Mouse (Mus musculus) forelimb bud, embryonic 11.5 days (tissue): ENCODE results near the gene Ckb.
"Not testable (repeated sequence)": the region's sequence is repeated elsewhere in the genome, so short reads cannot be mapped to it uniquely, and the experiment has no call there.

Experiments
- DNase-seq: peaks from one replicate; pipeline ENCODE4 v3.0.0-alpha.2; 2012; ENCODE audit warnings: low read depth, low spot score

Gene Ckb

DNA sequence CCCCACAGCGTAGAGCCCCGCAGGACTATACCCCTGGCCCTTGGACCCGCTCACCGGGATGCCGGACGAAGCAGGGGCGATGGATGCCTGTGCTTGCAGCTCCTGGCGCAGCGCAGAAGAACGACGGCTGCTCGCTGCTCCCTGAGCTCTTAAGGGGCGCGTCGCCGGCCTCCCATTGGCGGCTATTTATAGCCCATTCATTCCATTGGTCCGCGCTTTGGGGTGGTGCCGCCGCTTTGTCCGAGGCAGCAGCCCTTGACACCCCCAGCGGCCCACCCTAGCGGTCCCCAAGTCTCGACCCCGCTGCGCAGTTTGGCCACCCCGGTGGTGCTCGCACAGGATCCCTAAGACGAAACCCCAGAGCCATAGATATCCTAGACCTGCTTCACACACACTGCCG is at the start of gene Ckb:
Ckb (minus strand) TSS at position 163 of the 400 bp plus-strand sequence.
- peak; percentile 71 for DNase-seq

DNA sequence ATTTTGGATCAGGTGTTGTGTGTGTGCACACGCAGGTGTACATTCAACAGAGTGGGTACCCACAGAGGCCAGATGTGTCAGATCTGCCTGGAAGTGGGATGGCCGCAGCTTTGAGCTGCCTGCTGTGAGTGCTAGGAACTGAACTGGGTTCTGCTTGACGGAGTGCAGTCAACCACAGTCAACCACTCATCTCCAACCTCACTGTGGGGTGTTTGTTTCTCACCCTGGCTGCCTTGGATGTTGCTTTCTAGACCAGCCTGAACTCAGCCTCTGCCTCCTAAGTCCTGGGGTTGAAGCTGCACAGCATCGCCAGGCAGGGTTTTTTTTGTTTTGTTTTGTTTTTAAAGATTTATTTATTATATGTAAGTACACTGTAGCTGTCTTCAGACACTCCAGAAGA is 48.1 kb upstream of the Ckb start:
- DNase-seq = no peak

DNA sequence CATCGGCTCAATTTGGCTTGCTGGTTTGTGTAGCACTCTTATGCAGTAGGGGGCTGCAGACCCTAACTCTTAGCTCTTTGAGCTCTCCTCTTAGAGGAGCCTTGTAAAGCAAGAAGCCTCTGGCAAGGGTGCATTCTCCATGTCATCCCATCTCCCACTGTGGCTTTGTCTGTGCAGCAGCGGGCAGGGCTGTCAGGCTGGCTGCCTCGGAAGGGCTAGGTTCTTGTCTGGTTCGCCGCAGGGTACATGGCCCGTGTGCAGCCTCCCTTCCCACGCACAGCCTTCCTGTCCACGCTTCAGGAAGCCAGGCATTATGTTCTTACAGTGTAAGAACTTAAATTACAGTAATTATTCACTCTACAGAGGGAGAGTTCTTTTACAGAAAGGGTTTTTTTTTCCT is 46.5 kb upstream of the Ckb start:
- no peak for DNase-seq

DNA sequence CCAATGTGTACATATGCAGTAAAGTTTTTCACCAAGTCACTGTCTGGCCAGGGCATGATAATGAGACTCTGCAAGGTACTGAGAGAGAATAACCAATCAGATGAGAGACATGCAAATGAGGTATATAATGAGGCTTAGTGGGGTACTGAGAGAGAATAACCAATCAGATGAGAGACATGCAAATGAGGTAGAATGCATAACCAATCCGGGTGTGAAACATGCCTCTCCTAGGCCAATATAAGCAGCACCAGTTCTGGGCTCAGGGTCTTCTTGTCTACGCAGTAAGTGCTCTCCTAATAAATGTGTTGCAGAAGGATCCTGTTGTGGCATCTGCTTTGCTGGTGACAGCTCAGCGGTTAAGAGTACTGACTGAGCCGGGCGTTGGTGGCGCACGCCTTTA is 44.4 kb upstream of the Ckb start:
- no peak for DNase-seq

DNA sequence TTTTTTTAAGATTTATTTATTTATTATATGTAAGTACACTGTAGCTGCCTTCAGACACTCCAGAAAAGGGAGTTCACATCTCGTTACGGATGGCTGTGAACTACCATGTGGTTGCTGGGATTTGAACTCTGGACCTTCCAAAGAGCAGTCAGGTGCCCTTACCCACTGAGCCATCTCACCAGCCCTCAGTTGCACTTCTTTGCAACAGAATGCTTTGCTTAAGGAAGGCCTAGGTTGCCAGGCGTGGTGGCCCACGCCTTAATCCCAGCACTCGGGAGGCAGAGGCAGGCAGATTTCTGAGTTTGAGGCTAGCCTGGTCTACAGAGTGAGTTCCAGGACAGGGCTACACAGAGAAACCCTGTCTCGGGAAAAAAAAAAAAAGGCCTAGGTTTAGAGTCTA is 41.7 kb upstream of the Ckb start:
- not testable (repeated sequence) for DNase-seq

DNA sequence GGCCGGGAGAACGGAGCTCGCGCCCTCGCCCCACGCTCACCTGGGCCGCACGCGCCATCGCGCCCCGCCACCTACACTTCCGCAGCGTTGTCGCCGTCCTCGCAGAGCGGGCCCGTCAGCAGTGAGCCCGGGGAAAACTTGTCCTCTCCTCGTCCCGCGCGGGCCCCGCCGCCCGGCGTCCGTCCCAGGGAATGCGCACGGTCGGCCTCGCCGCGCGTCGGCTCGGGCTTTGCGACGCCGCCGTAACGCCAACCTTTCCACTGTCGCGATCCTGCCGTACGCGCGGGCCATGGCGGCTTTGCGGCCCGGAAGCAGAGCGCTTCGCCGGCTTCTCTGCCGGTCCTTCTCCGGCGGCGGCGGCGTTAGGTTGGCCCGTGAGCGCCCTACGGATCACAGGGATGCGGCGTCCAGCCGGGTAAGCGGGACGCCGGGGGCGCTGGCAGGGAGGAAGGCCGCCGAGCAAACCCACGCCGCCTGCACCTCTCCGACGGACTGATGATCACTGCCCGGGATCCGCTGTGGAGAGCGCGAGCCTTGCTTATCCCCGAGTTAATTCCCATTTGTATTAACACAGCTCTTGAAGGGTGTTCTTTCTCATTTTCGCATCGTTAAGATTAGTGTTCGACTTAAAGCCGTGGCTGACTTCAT is 41.0 kb upstream of the Ckb start, which contains the start of the genes Bag5 and Apopt1:
Bag5 (minus strand) TSS at position 254 of the 648 bp plus-strand sequence.
Apopt1 (plus strand) TSS at position 258 of the 648 bp plus-strand sequence.
- peak; percentile 88 for DNase-seq

DNA sequence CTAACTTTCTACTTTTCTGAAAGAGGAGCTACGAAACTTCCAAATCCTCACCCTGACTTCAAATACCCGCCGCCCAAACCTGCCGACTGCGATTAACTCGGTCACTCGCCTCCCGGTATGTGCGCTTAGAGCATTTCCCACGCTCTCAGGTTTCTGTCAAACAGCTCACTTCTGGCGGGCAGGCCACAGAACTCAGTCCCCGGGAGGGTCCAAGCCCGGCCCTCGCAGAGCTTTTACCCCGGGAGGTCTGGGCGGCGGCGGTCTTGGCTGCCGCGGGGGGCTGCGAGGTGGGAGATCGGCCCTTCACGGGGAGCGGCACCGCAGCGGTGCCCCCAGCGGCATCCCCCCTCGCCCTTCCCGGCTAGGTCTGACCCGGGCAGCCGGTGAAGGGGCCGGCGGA is 40.3 kb upstream of the Ckb start:
- no peak for DNase-seq

DNA sequence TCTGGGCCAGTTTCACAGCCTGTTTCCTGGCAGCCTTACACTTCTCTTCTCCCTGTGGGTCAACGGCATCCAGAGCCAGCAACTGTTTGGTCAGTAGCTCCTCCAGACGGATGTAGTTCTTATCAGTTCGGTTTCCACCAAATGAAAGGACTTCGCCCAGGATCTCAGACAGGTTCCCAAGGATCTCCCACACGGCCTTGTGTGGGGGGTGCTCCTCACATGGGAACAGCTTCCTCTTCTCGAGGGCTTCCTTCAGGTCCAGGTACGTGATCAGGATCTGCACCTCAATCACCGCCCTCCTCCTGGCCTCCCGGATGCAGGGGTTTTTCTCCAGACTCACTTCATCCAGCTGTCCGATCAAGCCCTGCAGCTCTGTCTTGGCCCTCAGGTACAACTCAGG is 38.0 kb upstream of the Ckb start:
- no peak for DNase-seq

DNA sequence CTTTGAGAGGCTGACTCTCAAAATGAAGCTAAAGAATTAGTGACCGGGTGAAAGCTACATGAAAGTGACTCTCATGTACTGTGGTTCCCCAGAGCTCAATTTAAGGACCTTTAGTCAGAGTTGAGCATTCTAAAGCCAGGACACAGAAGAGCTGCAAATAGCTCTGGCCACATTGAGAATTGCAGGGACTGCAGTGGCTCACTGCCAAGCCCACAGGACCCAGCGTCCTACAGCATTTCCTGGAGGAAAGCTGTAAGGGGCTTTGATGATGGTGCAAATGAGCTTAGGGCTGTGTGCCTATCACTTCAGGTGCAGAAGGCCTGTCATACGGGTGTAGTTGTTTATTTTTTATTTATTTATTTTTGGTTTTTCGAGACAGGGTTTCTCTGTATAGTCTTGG is 36.0 kb upstream of the Ckb start:
- no peak for DNase-seq

DNA sequence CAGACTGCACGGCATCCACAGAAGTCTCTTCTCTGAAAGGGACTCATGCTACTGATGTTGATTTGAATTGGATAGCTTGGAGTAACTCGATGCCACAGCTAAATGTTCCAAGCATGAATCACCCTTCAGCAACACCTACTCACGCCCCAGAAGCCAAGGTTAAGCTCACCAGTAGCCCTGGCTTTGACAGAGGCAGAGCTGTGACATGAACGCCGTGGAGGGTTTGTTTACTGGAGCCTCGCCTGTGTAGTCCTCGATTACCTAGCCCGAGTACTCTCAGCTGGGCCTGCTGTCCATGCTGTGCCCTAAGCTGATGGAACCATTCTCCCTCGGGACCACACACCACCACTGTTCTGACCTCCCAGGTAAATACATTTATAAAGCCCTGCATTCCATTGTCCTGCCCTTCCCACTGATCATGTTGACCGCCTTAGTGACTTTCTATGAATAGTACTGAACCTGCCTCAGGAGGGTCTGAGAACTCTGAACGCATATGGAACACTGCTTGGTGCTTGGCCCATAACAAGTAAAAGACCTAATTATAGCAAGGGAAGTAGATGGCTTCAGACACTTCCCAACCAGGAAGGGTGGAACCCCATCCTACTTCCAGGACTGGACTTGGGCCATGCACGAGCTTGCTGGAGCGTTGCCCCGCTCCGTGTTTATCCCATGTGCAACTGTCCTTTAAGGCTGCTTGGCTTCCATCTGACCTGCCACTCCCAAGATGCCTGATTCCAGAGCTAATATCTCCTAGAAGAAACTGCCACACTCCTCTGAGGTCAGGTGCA is 33.2 kb upstream of the Ckb start:
- DNase-seq = no peak

DNA sequence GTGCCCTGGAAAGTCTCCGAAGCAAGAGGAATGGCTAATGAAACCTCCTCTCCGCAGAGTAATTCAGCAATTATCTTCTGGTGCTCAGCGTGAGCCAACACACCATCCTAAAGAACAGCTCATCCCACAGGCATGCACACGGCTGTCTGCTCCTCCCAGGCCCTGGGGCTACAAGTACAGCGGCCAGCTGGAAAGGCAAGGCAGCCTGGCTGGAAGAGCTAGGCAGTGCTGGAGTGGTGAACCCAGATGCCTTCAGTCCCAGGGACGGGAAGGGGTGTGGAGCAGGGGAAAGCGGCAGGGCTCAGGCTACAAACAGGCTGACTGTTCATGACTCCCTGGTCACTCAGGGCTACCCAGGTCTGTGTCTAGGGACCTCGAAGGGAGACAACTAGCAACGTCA is 32.5 kb upstream of the Ckb start:
- DNase-seq = peak; percentile 38

DNA sequence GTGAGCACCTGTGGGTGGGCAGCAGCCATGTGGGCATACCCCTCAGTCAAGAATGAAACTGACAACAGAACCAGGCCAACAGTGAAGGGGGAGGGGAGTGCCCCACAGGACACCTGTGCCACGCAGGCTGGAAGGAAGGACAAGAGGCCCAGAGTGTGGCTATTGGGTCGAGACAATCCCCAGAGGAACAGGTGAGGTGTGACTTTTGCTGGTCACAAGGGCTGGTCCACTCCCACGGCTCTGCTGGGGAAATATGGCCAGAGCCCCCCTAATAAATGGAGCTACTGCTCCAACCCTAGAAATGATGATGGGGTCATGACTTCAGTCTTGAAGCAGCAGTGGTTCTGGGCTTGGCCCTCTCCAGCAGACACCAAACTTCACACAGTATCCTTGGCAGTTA is 31.2 kb upstream of the Ckb start:
- DNase-seq = no peak

DNA sequence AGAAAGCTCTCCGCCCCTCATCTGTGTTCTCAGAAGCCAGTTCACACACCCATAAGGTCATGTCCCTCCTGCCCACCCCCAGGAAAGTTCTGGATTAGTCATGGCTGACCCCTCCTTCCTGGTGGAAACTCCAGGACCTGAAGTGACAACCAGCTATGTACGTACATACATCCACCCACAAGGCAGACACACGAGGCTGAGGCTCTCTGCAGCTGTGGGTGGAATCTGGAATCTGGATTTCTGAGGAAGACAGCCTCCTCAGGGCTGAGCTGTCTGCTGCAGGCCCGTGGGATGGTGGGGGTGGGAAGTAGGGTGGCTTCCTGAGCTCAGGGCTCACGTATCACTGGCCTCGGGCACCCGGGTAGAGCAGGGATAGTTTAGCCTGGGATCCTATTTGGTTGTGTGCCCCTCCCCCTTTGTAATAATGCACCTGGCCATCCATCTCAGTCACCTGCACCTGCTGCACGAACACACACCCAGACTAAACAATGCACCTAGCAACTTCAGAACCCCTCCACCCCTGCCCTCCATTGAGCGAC is 28.9 kb upstream of the Ckb start:
- DNase-seq = no peak

DNA sequence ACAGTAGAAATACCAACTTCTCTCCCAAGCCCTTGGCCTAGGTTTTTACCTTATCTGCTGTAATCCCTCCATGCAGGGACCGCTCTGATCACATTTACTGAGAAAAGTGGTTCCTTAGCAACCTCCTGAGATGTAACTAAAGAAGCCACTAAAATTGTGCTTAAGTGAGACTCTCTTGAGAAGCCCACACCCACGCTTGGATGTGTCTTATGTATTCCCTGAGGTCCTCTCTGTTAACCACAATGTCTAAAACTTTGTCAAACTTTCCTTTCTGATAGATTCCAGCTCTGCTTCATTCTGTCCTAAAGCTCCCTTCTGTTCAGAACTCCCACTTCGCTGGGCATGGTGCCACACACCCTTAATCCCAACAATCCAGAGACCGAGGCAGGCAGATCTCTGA is 27.4 kb upstream of the Ckb start:
- DNase-seq = no peak

DNA sequence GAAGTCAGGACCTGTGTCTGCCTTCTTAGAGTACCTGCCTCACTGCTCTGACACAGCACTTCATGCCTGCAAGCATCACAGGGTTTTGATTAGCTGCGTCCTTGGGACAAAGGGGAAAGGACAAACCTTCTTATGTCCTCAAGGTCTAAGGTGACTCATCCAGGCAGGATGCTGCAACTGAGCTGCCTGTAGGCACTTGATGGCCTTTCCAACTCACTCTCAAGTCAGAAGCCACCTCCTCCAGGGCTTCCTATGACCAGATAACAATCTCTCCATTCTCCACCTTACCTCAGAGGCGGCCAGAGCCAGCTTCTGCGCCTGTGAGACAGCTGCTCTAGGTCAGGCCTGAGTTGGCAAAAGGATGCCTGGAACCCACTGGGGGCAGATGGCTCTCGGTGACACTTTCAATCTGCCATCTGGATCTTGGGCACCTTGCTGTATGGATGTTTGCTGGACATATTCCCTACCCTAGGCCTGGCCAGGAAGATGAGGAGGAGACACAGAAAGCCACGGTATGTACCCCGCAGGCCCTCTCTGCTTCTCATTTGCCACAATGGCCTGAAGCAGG is 26.3 kb upstream of the Ckb start:
- no peak for DNase-seq

DNA sequence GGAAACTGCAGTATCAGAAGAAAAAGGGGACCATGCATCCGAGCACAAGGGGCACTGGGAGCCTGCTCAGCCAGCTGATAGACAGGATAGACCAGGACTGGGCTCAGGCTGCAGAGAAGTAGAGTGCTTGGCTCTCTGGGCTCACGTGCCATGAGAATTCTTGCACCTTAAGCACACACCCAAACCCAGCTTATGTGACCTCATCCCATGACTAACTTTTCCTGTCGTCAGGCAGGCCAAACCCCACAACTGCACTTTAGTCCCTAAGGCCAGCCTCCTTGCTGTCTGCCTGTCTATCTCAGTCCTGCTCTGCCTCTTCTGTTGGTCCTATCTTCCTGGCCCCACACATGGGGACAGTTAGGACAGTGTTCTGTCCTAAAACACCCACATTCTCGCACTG is 25.6 kb upstream of the Ckb start:
- no peak for DNase-seq

DNA sequence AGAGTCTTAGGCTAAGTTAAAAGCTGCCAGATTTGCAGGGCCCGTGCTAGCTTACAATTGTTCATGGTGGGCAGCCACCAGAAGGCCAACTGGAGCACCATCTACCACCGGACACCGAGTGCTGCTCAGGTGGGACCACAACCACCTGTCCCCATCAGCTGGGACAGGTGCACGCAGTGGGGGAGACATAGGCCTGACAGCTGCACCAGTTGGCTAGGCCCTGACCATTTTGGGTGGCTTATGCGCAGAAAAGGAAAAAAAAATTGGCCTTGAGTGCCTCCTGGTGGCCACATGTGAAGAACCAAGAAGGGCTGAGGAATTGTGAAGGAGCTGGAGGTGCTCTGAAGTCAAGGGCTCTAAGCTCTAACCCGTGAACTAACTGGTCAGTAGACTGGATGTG is 24.1 kb upstream of the Ckb start:
- peak; percentile 69 for DNase-seq

DNA sequence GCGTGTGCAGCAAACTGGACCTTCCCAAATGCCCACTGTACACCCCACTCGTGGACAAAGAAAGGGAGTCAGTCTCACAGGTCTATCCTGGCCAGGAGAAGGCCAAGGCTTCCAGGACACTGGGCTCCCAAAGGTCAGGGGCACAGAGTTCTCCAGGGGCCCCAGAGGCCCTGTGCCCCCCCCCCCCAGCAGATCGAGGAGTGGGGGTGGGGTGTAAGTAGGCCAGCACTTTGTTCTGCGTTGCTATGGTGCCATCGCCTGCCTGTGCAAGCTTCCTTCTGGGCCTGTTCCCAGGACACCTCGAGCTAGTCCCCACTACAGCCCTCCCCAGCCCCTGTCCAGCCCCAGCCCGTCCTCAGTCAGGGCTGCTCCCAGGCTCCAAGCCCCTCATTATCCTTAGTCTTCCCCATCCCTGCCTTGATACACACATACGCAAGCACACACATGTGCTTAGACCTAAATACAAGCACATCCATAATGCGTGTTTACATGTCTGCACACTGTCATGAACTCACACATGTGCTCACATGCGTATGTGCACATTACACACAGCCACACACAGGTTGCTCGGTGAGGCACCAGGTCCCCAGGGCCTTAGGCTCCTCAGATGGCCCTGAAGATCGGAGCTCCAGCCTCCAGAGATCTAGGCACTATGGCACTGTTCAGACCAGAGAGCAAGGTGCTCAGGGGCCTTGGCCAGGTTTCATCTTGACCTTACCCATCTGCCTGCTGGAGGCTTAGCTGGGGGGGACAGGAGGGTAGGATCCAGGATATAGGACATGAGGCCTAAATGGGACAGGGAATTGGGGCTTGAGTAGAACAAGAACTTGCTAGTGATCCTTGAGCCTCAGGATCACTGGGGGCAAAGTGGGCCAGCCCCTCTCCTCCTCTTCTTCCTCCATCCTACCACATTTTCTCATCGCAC is 23.0 kb upstream of the Ckb start:
- no peak for DNase-seq

DNA sequence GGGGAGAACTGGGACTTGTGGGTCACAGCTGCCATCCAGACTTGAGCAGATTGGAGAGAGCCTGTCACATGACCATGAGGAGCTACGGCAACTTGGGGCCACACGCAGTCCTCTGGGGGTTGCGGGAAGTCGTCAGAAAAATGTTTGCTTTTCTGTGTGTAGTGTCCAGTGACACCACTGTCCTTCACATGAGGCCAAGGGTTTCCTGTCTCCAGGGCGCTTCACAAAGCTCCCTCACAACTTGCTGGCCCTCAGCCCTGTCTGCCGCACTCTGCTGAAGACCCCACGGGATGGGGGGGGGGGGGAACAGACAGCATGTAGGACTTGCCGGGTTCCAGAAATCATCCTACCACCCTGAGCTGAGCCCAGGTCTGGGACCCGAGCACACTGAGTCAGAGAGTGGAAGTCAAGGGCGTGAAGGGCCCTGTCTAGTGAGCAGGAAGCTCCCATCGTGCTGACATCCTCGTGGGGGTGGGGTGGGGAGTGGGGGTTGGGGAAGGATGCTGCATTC is 22.2 kb upstream of the Ckb start:
- no peak for DNase-seq

DNA sequence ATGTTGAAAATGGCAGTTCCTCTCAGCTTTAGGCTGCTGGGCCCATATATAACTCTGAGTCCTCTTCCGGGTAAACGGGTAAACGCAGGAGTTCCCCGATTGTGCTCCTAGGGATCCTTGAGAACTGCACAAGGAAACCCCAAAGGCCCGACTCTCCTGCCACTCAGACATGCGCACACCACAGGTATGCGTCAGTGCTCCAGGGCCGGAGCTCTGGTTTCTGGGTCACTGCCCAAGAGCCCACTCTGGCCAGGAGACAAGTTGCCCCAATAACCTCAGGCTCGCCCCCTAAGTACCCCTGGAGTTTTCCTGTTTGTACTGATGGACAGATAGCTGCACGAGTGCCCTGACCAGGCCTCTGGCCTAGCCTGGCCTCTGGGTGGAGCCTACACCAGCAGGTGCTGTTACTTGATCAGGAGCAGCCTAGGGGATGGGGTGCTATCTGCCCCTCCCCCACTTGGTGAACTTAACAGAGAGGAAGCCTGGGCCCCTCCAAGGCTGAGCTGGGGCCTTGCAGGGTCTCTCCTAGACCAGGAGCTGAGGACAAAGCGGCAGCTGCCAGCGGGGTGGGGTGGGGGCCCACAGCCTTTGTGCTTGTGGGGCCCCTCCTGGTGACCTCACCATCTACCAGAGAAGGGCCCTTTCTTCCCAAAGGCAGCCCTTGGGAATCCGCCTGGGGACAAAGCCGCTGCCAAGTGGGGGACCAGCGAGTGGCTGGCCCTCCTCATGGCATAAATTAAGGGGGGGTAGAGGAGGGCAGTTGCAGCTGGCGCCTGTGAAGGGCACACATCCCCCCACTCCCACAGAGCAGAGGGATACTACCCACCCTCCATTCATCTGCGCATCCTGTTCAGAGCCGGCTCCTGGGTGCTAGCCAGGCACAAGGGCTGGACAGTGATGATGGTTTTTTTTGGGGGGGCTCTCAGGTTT is 21.5 kb upstream of the Ckb start:
- no peak for DNase-seq
